ENCODE assay signal across 8 mouse cellular contexts in the genomic region with DNA sequence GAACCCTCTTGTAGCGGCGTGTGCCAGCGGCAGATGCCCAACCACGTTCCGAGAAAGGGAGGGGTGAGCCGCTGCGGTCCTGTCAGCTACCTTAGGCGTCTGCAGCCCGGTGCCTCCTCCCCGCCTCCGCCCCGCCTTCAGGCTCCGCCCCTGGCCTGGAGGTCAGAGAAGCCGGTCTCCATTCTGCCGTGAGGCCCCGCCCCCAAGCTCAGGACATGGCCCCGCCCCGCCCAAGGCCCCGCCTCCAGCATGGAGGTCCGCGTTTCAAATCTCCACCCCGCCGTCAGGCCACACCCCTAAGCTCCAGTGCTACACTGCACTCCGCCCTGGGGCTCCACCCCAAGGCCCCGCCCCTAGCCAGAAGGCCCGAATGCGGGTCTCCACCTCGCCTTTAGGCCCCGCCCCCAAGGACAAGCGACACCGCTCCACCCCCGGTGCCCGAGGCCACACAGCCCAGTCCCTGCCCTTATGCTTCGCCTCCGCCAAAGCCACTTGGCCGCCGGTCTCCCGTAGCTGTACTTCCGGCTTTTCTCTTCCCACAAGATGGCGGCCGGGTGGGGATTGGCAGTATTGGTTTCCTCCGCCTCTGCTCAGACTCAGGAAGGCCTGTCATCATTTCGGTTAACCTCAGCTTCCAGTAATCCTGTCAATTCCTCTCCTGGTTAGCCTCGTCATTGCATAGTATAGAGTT. TPM values are rescaled to one million over a fixed set of nuclear protein-coding genes. Genes with fewer than 3 reads are reported as not detected.
DNase-seq lines count a peak whose midpoint lies in the region; ATAC-seq and TF ChIP-seq lines count a peak whose summit lies in the region.

A gene (minus strand): TSS at position 217 of the 691 bp plus-strand sequence.

- peak; percentile 99 for DNase-seq in c-Kit-positive CD71-positive TER-119-positive erythroid progenitor cells, embryonic 14.5 days (ENCODE audit: low spot score)
- DNase-seq in heart, postnatal 0 days (ENCODE audit: low spot score), result peak; percentile 99
- DNase-seq in kidney, postnatal 4 days, result peak; percentile 100

- peak within 1 kb of the TSS; percentile 92 for H3K4me3 ChIP-seq in E14TG2a.4 (replicated peaks; ENCODE audit: low read length)
- peak within 1 kb of the TSS; percentile 71 for H3K4me3 ChIP-seq in forebrain, embryonic 12.5 days (replicated peaks)
- peak within 1 kb of the TSS; percentile 62 for H3K4me3 ChIP-seq in heart, postnatal 0 days (ENCODE audit: low read depth, low read length)
- peak within 1 kb of the TSS; percentile 72 for H3K4me3 ChIP-seq in liver, embryonic 16.5 days (ENCODE audit: low read depth, low read length)
- peak within 1 kb of the TSS; percentile 74 for H3K4me3 ChIP-seq in neural tube, embryonic 13.5 days
- H3K4me3 ChIP-seq in testis, adult 2 months (ENCODE audit: control insufficient read depth, low read depth, low read length), result peak within 1 kb of the TSS; percentile 81

- TF ChIP-seq CTCF in E14TG2a.4 (conservative IDR thresholded peaks at IDR 0.05; ENCODE audit: low read length), result no peak
- TF ChIP-seq CTCF in heart, postnatal 0 days (IDR thresholded peaks at IDR 0.05; ENCODE audit: low read depth), result no peak
- no peak for TF ChIP-seq CTCF in testis, adult 2 months (IDR thresholded peaks at IDR 0.05; ENCODE audit: control insufficient read depth, insufficient read depth, insufficient replicate concordance, low read depth, low read length)

- WGBS in forebrain, embryonic 12.5 days, result 2% methylated on average over 42 of the region's 44 CpGs
- under 1% methylated on average over 41 of the region's 44 CpGs for WGBS in heart, postnatal 0 days
- 1% methylated on average over 40 of the region's 44 CpGs for WGBS in liver, embryonic 16.5 days (ENCODE audit: insufficient replicate concordance)
- 1% methylated on average over 44 of the region's 44 CpGs for WGBS in neural tube, embryonic 13.5 days

- H3K9me3 ChIP-seq in E14TG2a.4 (ENCODE audit: low read length), result no peaks in the 10 kb centered on the region
- no peaks in the 10 kb centered on the region for H3K9me3 ChIP-seq in forebrain, embryonic 12.5 days
- H3K9me3 ChIP-seq in heart, postnatal 0 days (replicated peaks; ENCODE audit: control insufficient read depth, low read length), result no peaks in the 10 kb centered on the region
- no peaks in the 10 kb centered on the region for H3K9me3 ChIP-seq in liver, embryonic 16.5 days (replicated peaks; ENCODE audit: control insufficient read depth, low read length)
- no peaks in the 10 kb centered on the region for H3K9me3 ChIP-seq in neural tube, embryonic 13.5 days

- H3K27ac ChIP-seq in forebrain, embryonic 12.5 days, result peak within 1 kb of the TSS; percentile 65
- H3K27ac ChIP-seq in heart, postnatal 0 days (ENCODE audit: low read depth), result peak within 1 kb of the TSS; percentile 81
- H3K27ac ChIP-seq in liver, embryonic 16.5 days (ENCODE audit: low read length), result peak within 1 kb of the TSS; percentile 76
- H3K27ac ChIP-seq in neural tube, embryonic 13.5 days (replicated peaks), result peak within 1 kb of the TSS; percentile 80
- 0 out of 2 replicates have a peak within 1 kb of the TSS, but pooled peaks have one; percentile 0 for H3K27ac ChIP-seq in testis, adult 2 months (ENCODE audit: control insufficient read depth, insufficient read depth, low read depth, low read length)

- H3K27me3 ChIP-seq in E14TG2a.4 (ENCODE audit: insufficient read depth, low read length), result peaks cover 17% of the 10 kb centered on the region
- 0 out of 2 replicates have a peak, but pooled peaks cover 8% of the 10 kb centered on the region for H3K27me3 ChIP-seq in forebrain, embryonic 12.5 days
- H3K27me3 ChIP-seq in heart, postnatal 0 days (ENCODE audit: control insufficient read depth, insufficient read depth, low read length), result no peaks in the 10 kb centered on the region
- H3K27me3 ChIP-seq in liver, embryonic 16.5 days (ENCODE audit: control insufficient read depth, insufficient read depth, low read depth, low read length), result no peaks in the 10 kb centered on the region
- no peaks in the 10 kb centered on the region for H3K27me3 ChIP-seq in neural tube, embryonic 13.5 days
- H3K27me3 ChIP-seq in testis, adult 2 months (ENCODE audit: control insufficient read depth, insufficient read depth, low read length), result no peaks in the 10 kb centered on the region

- TF ChIP-seq POLR2A in testis, adult 2 months (IDR thresholded peaks at IDR 0.05; ENCODE audit: control insufficient read depth, low read depth, low read length), result peak; percentile 83

- peak; percentile 99 for ATAC-seq in forebrain, embryonic 12.5 days (ENCODE audit: low FRiP score)
- ATAC-seq in heart, postnatal 0 days (ENCODE audit: insufficient read depth, low read depth), result peak; percentile 98
- peak; percentile 95 for ATAC-seq in liver, embryonic 16.5 days (ENCODE audit: low read depth)
- ATAC-seq in neural tube, embryonic 13.5 days (ENCODE audit: low read depth), result peak; percentile 98

- no peak for TF ChIP-seq EP300 in heart, postnatal 0 days (IDR thresholded peaks at IDR 0.05; ENCODE audit: low read depth)

- H3K9ac ChIP-seq in forebrain, embryonic 12.5 days, result peak within 1 kb of the TSS; percentile 72
- peak within 1 kb of the TSS; percentile 48 for H3K9ac ChIP-seq in heart, postnatal 0 days (replicated peaks; ENCODE audit: low read depth, low read length)
- peak within 1 kb of the TSS; percentile 71 for H3K9ac ChIP-seq in liver, embryonic 16.5 days (ENCODE audit: low read depth, low read length)
- peak within 1 kb of the TSS; percentile 82 for H3K9ac ChIP-seq in neural tube, embryonic 13.5 days

- no peaks in the 10 kb centered on the region for H3K36me3 ChIP-seq in E14TG2a.4 (ENCODE audit: insufficient read depth, low read length)
- H3K36me3 ChIP-seq in forebrain, embryonic 12.5 days (replicated peaks), result no peaks in the 10 kb centered on the region
- H3K36me3 ChIP-seq in heart, postnatal 0 days (replicated peaks; ENCODE audit: control insufficient read depth, insufficient read depth, low read length), result no peaks in the 10 kb centered on the region
- peaks cover 4% of the 10 kb centered on the region for H3K36me3 ChIP-seq in liver, embryonic 16.5 days (ENCODE audit: control insufficient read depth, insufficient read depth)
- H3K36me3 ChIP-seq in neural tube, embryonic 13.5 days, result 0 out of 2 replicates have a peak, but pooled peaks cover 3% of the 10 kb centered on the region
- no peaks in the 10 kb centered on the region for H3K36me3 ChIP-seq in testis, adult 2 months (ENCODE audit: control insufficient read depth, insufficient read depth, low read length)

- H3K4me1 ChIP-seq in E14TG2a.4 (replicated peaks; ENCODE audit: low read depth, low read length), result peaks cover 8% of the 10 kb centered on the region; the same call in 1 of the 2 replicates
- peaks cover 9% of the 10 kb centered on the region for H3K4me1 ChIP-seq in forebrain, embryonic 12.5 days
- H3K4me1 ChIP-seq in heart, postnatal 0 days (ENCODE audit: control insufficient read depth, insufficient read depth), result peaks cover 8% of the 10 kb centered on the region; the same call in 1 of the 2 replicates
- H3K4me1 ChIP-seq in liver, embryonic 16.5 days (ENCODE audit: control insufficient read depth, low read depth, low read length), result peaks cover 22% of the 10 kb centered on the region
- H3K4me1 ChIP-seq in neural tube, embryonic 13.5 days (replicated peaks), result peaks cover 9% of the 10 kb centered on the region
- H3K4me1 ChIP-seq in testis, adult 2 months (ENCODE audit: control insufficient read depth, insufficient read depth, low read length), result peaks cover 5% of the 10 kb centered on the region; the same call in 1 of the 2 replicates

- peak within 1 kb of the TSS; percentile 96 for H3K4me2 ChIP-seq in forebrain, embryonic 12.5 days
- H3K4me2 ChIP-seq in heart, postnatal 0 days (ENCODE audit: low read depth, low read length), result peak within 1 kb of the TSS; percentile 93
- H3K4me2 ChIP-seq in liver, embryonic 16.5 days (ENCODE audit: low read depth, low read length), result peak within 1 kb of the TSS; percentile 99
- peak within 1 kb of the TSS; percentile 93 for H3K4me2 ChIP-seq in neural tube, embryonic 13.5 days

RNA-seq across cellular contexts. Expression of the gene that starts here (rescaled TPM):
- 7.3 and 8.0 TPM in 2 replicates for polyA plus RNA-seq in forebrain, embryonic 12.5 days (2016; fragmentation: Nextera tagmentation; extraction: Ambion mirVana)
- total RNA-seq in heart, postnatal 0 days (2014; rRNA removed; ENCODE audit: low replicate concordance), result 11.3 and 19.0 TPM in 2 replicates
- polyA plus RNA-seq in heart, postnatal 0 days (2015; fragmentation: Nextera tagmentation; extraction: Ambion mirVana), result 6.8 and 8.5 TPM in 2 replicates
- 5.9 and 6.3 TPM in 2 replicates for polyA plus RNA-seq in liver, embryonic 16.5 days (2015; fragmentation: Nextera tagmentation; extraction: Ambion mirVana)
- polyA plus RNA-seq in neural tube, embryonic 13.5 days (2015; fragmentation: Nextera tagmentation; extraction: Ambion mirVana), result 14.8 and 16.0 TPM in 2 replicates
- polyA plus RNA-seq in testis, adult 2 months (2012; rRNA removed), result 1.1 and 1.4 TPM in 2 replicates

Comparison
In these comparisons a context has a peak if more than half of its experiments do, and no peak if none do; other contexts are left out.
1. Peak in every context shown above with its lines: DNase-seq, ATAC-seq, H3K4me3 ChIP-seq and H3K27ac ChIP-seq.
2. H3K27ac ChIP-seq: peak in every context shown above with its lines; median percentile 81 in heart, postnatal 0 days; 80 in neural tube, embryonic 13.5 days; 76 in liver, embryonic 16.5 days; 65 in forebrain, embryonic 12.5 days; 0 in testis, adult 2 months.